Mouse (Mus musculus): ENCODE measurements around the gene Cep97. TPM values are rescaled to one million over a fixed set of nuclear protein-coding genes. Genes with fewer than 3 reads are reported as not detected.

The Cep97 gene
- total RNA-seq, 2 experiments from 2014 or later, result 17.2 to 17.4 TPM

- DNase-seq, result no peak
Measured at GRCm38 (mm10) chr16:55947266-55947665, 12.6 kb upstream of the Cep97 start.

DNA sequence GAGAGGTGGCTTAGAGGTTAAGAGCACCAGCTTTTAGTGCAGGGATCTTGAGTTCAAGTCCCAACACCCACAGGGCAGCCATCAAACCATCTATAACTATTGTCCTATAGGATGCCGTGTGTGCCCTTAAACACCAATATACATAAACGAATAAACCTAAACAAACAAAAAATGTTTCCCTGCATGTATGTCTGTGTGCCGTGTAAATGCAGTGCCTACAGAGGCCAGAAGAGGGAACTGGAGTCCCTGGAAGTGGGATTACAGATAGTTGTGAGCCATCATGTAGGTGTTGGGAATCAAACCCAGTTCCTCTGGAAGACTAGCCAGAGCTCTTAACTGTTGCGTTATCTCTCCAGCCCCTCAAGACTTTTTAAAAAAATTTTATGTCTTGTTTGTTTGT lies 6.1 kb upstream of the Cep97 start:
- no peak for DNase-seq

DNA sequence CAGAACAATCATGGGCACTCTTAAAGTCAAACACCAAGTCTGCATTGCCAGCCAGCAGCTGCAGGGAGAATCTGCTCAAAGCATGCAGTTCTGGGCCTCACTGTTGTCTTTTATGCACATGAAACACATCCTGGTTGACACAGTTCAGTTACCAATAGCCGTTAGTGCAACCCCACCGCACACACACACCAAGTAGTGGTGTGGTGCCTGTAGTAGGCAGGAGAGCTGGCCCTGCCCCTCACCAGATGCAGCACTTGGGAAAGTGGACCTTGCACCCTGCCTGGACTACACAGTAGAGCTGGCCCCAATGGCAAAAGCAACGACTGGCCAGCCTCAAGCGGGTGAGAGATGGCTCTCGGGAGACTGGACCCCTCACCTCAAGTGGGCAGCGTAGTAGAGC lies 5.0 kb upstream of the Cep97 start:
- no peak for DNase-seq

DNA sequence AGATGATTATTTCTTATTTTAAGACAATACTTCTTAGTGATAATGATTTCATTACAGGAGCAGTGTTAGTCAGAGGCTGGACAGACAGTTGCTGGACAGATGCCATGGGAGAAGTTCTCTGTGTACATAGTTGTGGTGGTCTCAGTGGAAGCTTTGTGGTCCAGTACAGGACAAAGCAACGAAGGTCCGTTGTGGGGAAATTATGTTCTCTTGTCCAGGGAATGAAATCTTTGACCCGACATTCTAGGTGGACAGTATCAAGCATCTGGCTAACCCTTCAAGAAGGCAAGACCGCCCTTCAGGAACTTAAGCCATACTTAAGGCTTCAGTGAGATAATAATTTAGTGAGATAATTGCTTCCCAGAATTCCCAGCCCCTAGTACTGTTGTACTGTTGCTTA lies 4.1 kb upstream of the Cep97 start:
- DNase-seq, result no peak

- peak; percentile 13 to 21 for DNase-seq
Measured at GRCm38 (mm10) chr16:55933681-55934343, 843 bp downstream of the Cep97 start.

- DNase-seq, result no peak
Measured at GRCm38 (mm10) chr16:55924010-55924409, 10.6 kb downstream of the Cep97 start.

DNA sequence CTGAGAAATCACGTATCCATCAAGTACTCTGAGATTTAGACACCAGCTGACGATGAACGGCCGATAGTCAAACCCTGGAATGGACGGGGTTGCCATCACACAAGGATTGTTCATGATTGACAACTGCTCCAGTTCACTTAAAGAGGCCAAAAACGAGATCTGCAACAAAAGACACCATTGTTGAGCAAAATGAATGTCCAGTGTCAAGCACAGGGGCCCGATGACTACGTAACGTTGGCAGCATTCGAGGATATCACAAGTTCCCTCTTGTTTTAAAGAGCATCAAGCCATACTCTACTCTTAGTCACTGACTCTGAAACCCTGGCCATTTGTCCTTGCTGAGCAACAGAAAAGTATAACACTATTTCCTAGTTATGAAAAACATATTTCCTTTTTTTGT lies 12.6 kb downstream of the Cep97 start:
- no peak for DNase-seq

GRCm38 (mm10) chr16:55914716-55915115 lies 19.9 kb downstream of the Cep97 start:
- peak in 1 of 2 experiments; percentile 29 for DNase-seq

DNA sequence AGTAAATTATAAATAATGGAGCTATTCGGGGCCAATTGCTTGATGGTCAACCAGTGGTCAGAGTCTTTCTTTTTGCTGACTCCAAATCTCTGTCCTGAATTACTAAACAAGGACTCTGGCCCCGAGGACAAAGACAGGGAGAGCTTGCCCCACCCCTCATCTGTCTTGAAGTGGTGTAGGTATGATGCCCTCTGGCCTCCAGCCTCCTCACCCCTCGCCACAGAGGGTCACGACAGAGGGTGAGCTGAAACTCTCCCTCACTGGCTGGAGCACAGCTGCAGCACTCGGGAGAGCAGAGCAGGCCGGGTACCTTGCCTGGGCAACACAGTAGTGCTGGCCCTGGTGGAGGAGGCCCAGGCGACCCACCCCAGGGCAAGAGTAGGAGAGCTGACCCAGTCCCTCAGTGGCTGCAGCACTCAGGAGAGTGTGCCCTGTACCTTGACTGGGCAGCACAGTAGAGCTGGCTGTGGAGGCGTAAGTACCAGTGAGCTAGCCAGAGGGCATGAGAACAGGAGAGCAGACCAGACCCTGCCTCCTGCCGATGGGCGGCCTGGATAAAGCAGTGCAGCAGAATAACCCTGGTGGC lies 24.4 kb downstream of the Cep97 start:
- no peak for DNase-seq

DNA sequence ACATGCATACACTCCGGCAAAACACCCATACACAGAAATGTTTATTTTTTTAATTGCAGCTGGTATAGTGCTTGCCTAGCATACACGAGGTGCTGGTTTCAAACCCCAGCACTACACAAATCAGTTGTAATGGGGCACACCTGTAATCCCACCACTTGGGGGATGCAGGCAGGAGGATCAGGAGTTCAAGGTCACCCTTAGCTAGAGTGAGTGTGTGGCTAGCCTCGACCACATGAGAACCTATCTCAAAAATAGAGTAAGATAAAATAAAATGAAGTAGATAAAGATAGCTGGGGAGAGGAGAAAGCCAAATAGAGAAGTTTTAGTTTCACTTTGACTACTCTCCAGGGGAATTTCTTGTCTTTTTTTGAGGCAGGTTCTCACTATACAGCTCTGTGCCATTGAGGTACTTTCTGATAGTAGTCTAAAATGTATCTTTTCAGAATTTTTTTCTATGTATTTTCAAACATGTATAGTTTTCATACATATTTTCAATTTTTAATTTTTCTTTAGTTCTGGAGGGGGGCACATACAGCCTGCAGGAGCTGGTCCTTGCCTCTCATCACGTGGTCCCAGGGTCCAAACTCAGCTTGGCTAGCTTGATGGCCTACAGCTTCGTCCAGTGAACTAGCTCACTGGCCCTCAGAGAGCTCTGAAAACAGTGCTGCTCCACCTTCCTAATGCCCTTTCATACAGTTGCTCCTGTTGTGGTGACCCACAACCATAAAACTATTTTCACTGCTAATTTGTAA lies 27.6 kb downstream of the Cep97 start:
- no peak for DNase-seq

GRCm38 (mm10) chr16:55905370-55905769 lies 29.3 kb downstream of the Cep97 start:
- DNase-seq, result no peak

GRCm38 (mm10) chr16:55901839-55902756 lies 32.6 kb downstream of the Cep97 start:
- no peak for DNase-seq

GRCm38 (mm10) chr16:55898385-55899002 lies 36.2 kb downstream of the Cep97 start:
- DNase-seq, result no peak

- peak in 1 of 2 experiments; percentile 28 for DNase-seq
Measured at GRCm38 (mm10) chr16:55895651-55896095, 39.0 kb downstream of the Cep97 start.

- DNase-seq, result peak; percentile 93 to 94
Measured at GRCm38 (mm10) chr16:55894893-55895650, 39.6 kb downstream of the Cep97 start, which contains the start of gene Nxpe3. Gene Nxpe3 (minus strand): TSS chr16:55895285.

- no peak for DNase-seq
Measured at GRCm38 (mm10) chr16:55894536-55894892, 40.1 kb downstream of the Cep97 start.

DNA sequence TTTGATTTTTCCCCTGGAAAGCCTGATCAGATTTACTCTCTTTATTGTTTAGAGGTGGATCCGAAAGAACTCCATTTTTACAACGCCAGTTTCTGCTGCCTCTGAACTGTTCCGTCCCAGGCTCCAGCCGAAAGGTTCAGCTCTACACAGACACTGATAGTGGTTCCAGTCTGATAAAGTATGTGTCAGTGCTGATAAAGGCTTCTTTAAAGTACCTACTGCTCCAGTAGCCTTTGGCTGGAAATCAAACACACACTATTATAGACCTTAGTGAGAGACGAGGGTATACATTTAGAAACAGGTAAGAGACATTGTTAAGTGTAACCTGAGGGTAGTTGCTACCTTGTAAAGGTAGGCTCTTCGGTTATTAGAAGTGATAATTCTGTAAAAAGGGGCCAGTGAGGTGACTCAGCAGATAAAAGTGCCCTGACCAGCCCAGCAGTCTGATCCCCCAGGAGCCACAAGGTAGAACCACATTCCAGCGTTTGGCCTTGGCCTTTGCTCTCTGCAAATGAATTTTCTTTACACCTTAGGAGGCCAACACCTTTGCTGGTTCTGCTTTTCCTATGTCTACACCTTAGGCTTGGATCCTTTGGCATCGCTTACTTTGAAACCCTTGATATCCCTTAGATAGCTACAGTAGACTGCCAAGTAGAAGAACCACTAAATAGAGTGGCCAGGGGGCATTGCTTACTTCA lies 41.1 kb downstream of the Cep97 start:
- no peak for DNase-seq

GRCm38 (mm10) chr16:55892484-55892883 lies 42.2 kb downstream of the Cep97 start:
- no peak for DNase-seq

- DNase-seq, result no peak
Measured at GRCm38 (mm10) chr16:55891346-55891745, 43.3 kb downstream of the Cep97 start.

- DNase-seq, result no peak
Measured at GRCm38 (mm10) chr16:55890346-55891136, 44.1 kb downstream of the Cep97 start.

Measured in layer of hippocampus, postnatal 36 days (tissue).